Mouse (Mus musculus) bone marrow macrophage, adult 2 months (primary cell): ENCODE measurements around the gene Ablim1.

Experiments used
- CTCF ChIP-seq: IDR thresholded peaks from 2 replicates; pipeline ENCODE4 v1.5.1; 2012; ENCODE audit warnings: low read depth, mild to moderate bottlenecking, low read length, moderate library complexity
- POLR2A ChIP-seq: IDR thresholded peaks from 2 replicates; pipeline ENCODE4 v1.6.1; 2012; ENCODE audit warnings: mild to moderate bottlenecking, low read depth, low read length, borderline replicate concordance

GRCm38 (mm10) chr19:57255157-57255556 is 59.6 kb downstream of the Ablim1 start:
- TF ChIP-seq CTCF: no peak
- TF ChIP-seq POLR2A: no peak
